Mouse (Mus musculus) cerebellum, adult 2 months (tissue): ENCODE data around the gene Sgms1. TPM values are rescaled to one million over a fixed set of nuclear protein-coding genes. Genes with fewer than 3 reads are reported as not detected.

Experiments used
- DNase-seq, 2 experiments: peaks; one replicate each; pipeline ENCODE4 v3.0.0; 2021
- H3K27ac ChIP-seq: fragments of 200-500 bp; 2 replicates; pipeline ENCODE4 v1.5.1; 2012; ENCODE audit warnings: low read length, control low read depth, inconsistent platforms; ENCODE audit not compliant: insufficient read depth
- H3K27me3 ChIP-seq: fragments of 200-500 bp; 2 replicates; pipeline ENCODE4 v1.6.1; 2012; ENCODE audit warnings: inconsistent platforms, mild to moderate bottlenecking, low read length, moderate library complexity; ENCODE audit not compliant: control insufficient read depth, insufficient read depth
- H3K4me1 ChIP-seq: fragments of 200-500 bp; 2 replicates; pipeline ENCODE4 v1.6.1; 2011; ENCODE audit warnings: low read length; ENCODE audit not compliant: control insufficient read depth, insufficient read depth
- H3K4me3 ChIP-seq: fragments of 200-500 bp; replicated peaks from 2 replicates; pipeline ENCODE3; 2011; ENCODE audit warnings: mild to moderate bottlenecking, low read depth, low read length, control low read depth; ENCODE audit not compliant: insufficient read depth
- CTCF ChIP-seq: fragments of 200-500 bp; IDR thresholded peaks from 2 replicates; pipeline ENCODE4 v1.5.1; 2011; ENCODE audit warnings: low read depth, mild to moderate bottlenecking, control low read depth, low read length, moderate library complexity, borderline replicate concordance; ENCODE audit not compliant: insufficient read depth
- POLR2A ChIP-seq: fragments of 200-500 bp; IDR thresholded peaks from 2 replicates; pipeline ENCODE4 v1.6.1; 2011; ENCODE audit warnings: low read length, control low read depth, borderline replicate concordance; ENCODE audit not compliant: insufficient read depth
- whole genome bisulfite sequencing: fragments of 180-500 bp; shearing (Covaris S2); methylation state at CpG from one replicate; pipeline ENCODE4 v1.1.7; 2018; 5-methylcytosine and 5-hydroxymethylcytosine counted together
- polyA plus RNA-seq: library from polyadenylated mRNA; depleted of rRNA; stranded (reverse); fragments of >200 nt; gene quantifications from 2 replicates; pipeline ENCODE4 v1.2.3, GENCODE M21; 2012

Gene Sgms1
- polyA plus RNA-seq, 1 experiment, result 34.7 TPM

- DNase-seq, result no peak
- no peak overlapping the region for H3K4me3 ChIP-seq
- H3K4me1 ChIP-seq, result peaks cover 8% of the 10 kb centered on the region; the same call in 1 of the 2 replicates
- 82% methylated on average over 11 of the region's 11 CpGs for WGBS
- H3K27ac ChIP-seq, result no peak overlapping the region
- no peaks in the 10 kb centered on the region for H3K27me3 ChIP-seq
- TF ChIP-seq CTCF (no peak), POLR2A (no peak)
These were observed 167.4 kb downstream of the Sgms1 start for GRCm38 (mm10) chr19:32222083-32222482.

- 26% methylated on average over 2 of the region's 2 CpGs for WGBS
- no peak for TF ChIP-seq POLR2A
- no peak for TF ChIP-seq CTCF
- no peak overlapping the region for H3K4me3 ChIP-seq
- no peak overlapping the region for H3K27ac ChIP-seq
- H3K27me3 ChIP-seq, result no peaks in the 10 kb centered on the region
- DNase-seq, result no peak
- H3K4me1 ChIP-seq, result peaks cover 8% of the 10 kb centered on the region; the same call in 1 of the 2 replicates
These were observed 168.5 kb downstream of the Sgms1 start for GRCm38 (mm10) chr19:32220991-32221390.

GRCm38 (mm10) chr19:32216710-32217109, 172.8 kb downstream of the Sgms1 start:
- WGBS, result 97% methylated on average over 2 of the region's 2 CpGs
- H3K27me3 ChIP-seq, result no peaks in the 10 kb centered on the region
- H3K4me1 ChIP-seq, result 0 out of 2 replicates have a peak, but pooled peaks cover 5% of the 10 kb centered on the region
- H3K4me3 ChIP-seq, result no peak overlapping the region
- no peak for DNase-seq
- no peak for TF ChIP-seq CTCF
- TF ChIP-seq POLR2A, result no peak
- H3K27ac ChIP-seq, result no peak overlapping the region

- DNase-seq, result no peak
- Histone ChIP-seq H3K27me3 (no peaks in the 10 kb centered on the region), H3K27ac (no peak overlapping the region), H3K4me3 (no peak overlapping the region), H3K4me1 (peaks cover 6% of the 10 kb centered on the region)
- 86% methylated on average over 12 of the region's 12 CpGs for whole genome bisulfite sequencing
- TF ChIP-seq POLR2A (no peak), CTCF (no peak)
These were observed 174.4 kb downstream of the Sgms1 start for GRCm38 (mm10) chr19:32214905-32215806.

- Histone ChIP-seq H3K27ac (no peak overlapping the region), H3K4me1 (peaks cover 6% of the 10 kb centered on the region), H3K4me3 (no peak overlapping the region), H3K27me3 (no peaks in the 10 kb centered on the region)
- WGBS, result 36% methylated on average over 3 of the region's 3 CpGs
- no peak for DNase-seq
- no peak for TF ChIP-seq CTCF
- no peak for TF ChIP-seq POLR2A
These were observed 175.9 kb downstream of the Sgms1 start for GRCm38 (mm10) chr19:32213577-32213976.

GRCm38 (mm10) chr19:32211293-32211585, 178.3 kb downstream of the Sgms1 start:
- Histone ChIP-seq H3K4me1 (peaks cover 6% of the 10 kb centered on the region), H3K4me3 (no peak overlapping the region), H3K27ac (no peak overlapping the region), H3K27me3 (no peaks in the 10 kb centered on the region)
- no peak for DNase-seq
- TF ChIP-seq POLR2A (no peak), CTCF (no peak)

GRCm38 (mm10) chr19:32210450-32211292, 178.8 kb downstream of the Sgms1 start:
- no peaks in the 10 kb centered on the region for H3K27me3 ChIP-seq
- WGBS, result 9% methylated on average over 34 of the region's 34 CpGs
- H3K4me3 ChIP-seq, result peak overlapping the region; percentile 29
- no peak overlapping the region; the same call in 1 of the 2 replicates for H3K27ac ChIP-seq
- H3K4me1 ChIP-seq, result peaks cover 6% of the 10 kb centered on the region
- peak; percentile 57 to 69 for DNase-seq
- TF ChIP-seq POLR2A (peak; percentile 15; the same call in 1 of the 2 replicates), CTCF (no peak)
